In the genomic region with DNA sequence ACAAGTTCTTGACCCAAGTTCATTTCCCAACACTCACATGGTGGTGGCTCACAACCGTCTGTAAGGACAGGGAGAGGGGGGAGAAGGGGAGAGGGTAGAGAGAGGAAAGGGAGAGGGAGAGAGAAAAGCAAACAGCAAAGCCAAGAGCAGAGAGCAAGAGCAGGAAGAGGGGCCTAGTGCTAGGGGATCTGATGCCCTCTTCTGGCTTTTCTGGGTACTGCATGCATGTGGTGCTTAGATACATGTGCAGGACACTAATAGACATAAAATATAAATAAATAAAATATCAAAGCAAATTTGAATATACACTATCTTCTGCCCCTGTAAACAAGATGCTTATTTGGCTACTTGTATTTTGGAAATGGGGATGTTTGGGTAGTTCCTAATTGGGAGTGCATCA, we compare ENCODE assay signal across 8 mouse cellular contexts.
DNase-seq lines count a peak whose midpoint lies in the region; ATAC-seq and TF ChIP-seq lines count a peak whose summit lies in the region.
"Had no signal": no experiment of that assay in that cellular context is flagged by ENCODE, and none has a peak within 500 bp of the region (broad histone marks: within the 10 kb centered on the region; RNA-seq: fewer than 3 reads in every experiment).

No protein-coding gene starts in this region.

- H3K4me3 ChIP-seq in midbrain, postnatal 0 days (ENCODE audit: low read depth, low read length), result no peak overlapping the region
- no peak overlapping the region for H3K4me3 ChIP-seq in midbrain, embryonic 16.5 days (ENCODE audit: low read depth, low read length)
- H3K4me3 ChIP-seq: heart, embryonic 15.5 days had no signal

- no peaks in the 10 kb centered on the region for H3K36me3 ChIP-seq in midbrain, postnatal 0 days (ENCODE audit: insufficient read depth, low read length)
- no peaks in the 10 kb centered on the region for H3K36me3 ChIP-seq in midbrain, embryonic 16.5 days (ENCODE audit: control insufficient read depth, insufficient read depth, low read length)
- H3K36me3 ChIP-seq: heart, embryonic 15.5 days had no signal

- H3K9me3 ChIP-seq in midbrain, postnatal 0 days (ENCODE audit: low read length), result no peaks in the 10 kb centered on the region
- H3K9me3 ChIP-seq in midbrain, embryonic 16.5 days (replicated peaks; ENCODE audit: control insufficient read depth, low read length, poor library complexity, severe bottlenecking), result no peaks in the 10 kb centered on the region
- H3K9me3 ChIP-seq: heart, embryonic 15.5 days had no signal

- WGBS in midbrain, postnatal 0 days, result 21% methylated on average over 1 of the region's 1 CpGs
- 25% methylated on average over 1 of the region's 1 CpGs for WGBS in midbrain, embryonic 16.5 days

- H3K4me2 ChIP-seq in midbrain, postnatal 0 days (ENCODE audit: low read depth, low read length, poor library complexity, severe bottlenecking), result no peak overlapping the region
- no peak overlapping the region for H3K4me2 ChIP-seq in midbrain, embryonic 16.5 days (ENCODE audit: low read length)
- H3K4me2 ChIP-seq: heart, embryonic 15.5 days had no signal

- peak; percentile 6 for DNase-seq in midbrain, postnatal 0 days (ENCODE audit: low spot score)
- DNase-seq in WW6 (ENCODE audit: low read depth, low spot score), result peak; percentile 13
- peak; percentile 1 for DNase-seq in cerebellum, adult 9-11 months
- DNase-seq in hindlimb bud, embryonic 11.5 days (ENCODE audit: extremely low spot score, low read depth, low spot score), result peak; percentile 5
- peak; percentile 3 to 5 for DNase-seq in lung, adult 18-20 months
- DNase-seq in spleen, adult 12 weeks (ENCODE audit: low spot score), result peak; percentile 1

- no peak overlapping the region for H3K27ac ChIP-seq in midbrain, postnatal 0 days (ENCODE audit: low read depth, low read length)
- H3K27ac ChIP-seq in midbrain, embryonic 16.5 days (ENCODE audit: low read length), result no peak overlapping the region
- H3K27ac ChIP-seq: heart, embryonic 15.5 days had no signal

- H3K27me3 ChIP-seq in midbrain, postnatal 0 days (ENCODE audit: insufficient read depth, low read length), result no peaks in the 10 kb centered on the region
- no peaks in the 10 kb centered on the region for H3K27me3 ChIP-seq in midbrain, embryonic 16.5 days (ENCODE audit: control insufficient read depth, insufficient read depth, low read depth, low read length)
- H3K27me3 ChIP-seq: heart, embryonic 15.5 days had no signal

- no peak overlapping the region for H3K9ac ChIP-seq in midbrain, postnatal 0 days (replicated peaks; ENCODE audit: low read length, poor library complexity, severe bottlenecking)
- H3K9ac ChIP-seq in midbrain, embryonic 16.5 days (ENCODE audit: low read depth, low read length), result no peak overlapping the region
- H3K9ac ChIP-seq: heart, embryonic 15.5 days had no signal

- peak; percentile 58 for TF ChIP-seq CTCF in midbrain, postnatal 0 days (IDR thresholded peaks at IDR 0.05)

- no peak for ATAC-seq in midbrain, postnatal 0 days (ENCODE audit: low FRiP score)
- no peak for ATAC-seq in midbrain, embryonic 16.5 days

- no peaks in the 10 kb centered on the region for H3K4me1 ChIP-seq in midbrain, postnatal 0 days (ENCODE audit: insufficient read depth, low read length)
- no peaks in the 10 kb centered on the region for H3K4me1 ChIP-seq in midbrain, embryonic 16.5 days (ENCODE audit: control insufficient read depth, insufficient read depth, low read length)
- H3K4me1 ChIP-seq: heart, embryonic 15.5 days had no signal
